Mouse (Mus musculus) ES-E14 (cell line): ENCODE measurements around the gene Spef2. TPM values are rescaled to one million over a fixed set of nuclear protein-coding genes. Genes with fewer than 3 reads are reported as not detected.

Experiments used
- DNase-seq: peaks from one replicate; pipeline ENCODE4 v3.0.0-alpha.2; 2013; ENCODE audit warnings: low read depth, low spot score
- H3K27ac ChIP-seq: 2 replicates; pipeline ENCODE4 v1.5.1; 2012; ENCODE audit warnings: low read depth, mild to moderate bottlenecking, low read length, moderate library complexity, mixed read lengths; ENCODE audit not compliant: poor library complexity, insufficient read depth, severe bottlenecking
- H3K36me3 ChIP-seq: 2 replicates; pipeline ENCODE4 v1.6.1; 2012; ENCODE audit warnings: mild to moderate bottlenecking, low read length, moderate library complexity, mixed read lengths; ENCODE audit not compliant: control insufficient read depth, poor library complexity, insufficient read depth, severe bottlenecking
- H3K4me1 ChIP-seq, 2 experiments: fragments of 150-350 bp in 1 of 2; sonication (generic) in 1 of 2; 2 replicates each; pipeline ENCODE4 v1.6.1; 2012; ENCODE audit warnings: low read length in 2 of 2, mild to moderate bottlenecking in 1 of 2, mixed read lengths in 1 of 2; ENCODE audit not compliant: control insufficient read depth in 2 of 2, insufficient read depth in 2 of 2, poor library complexity in 1 of 2
- H3K4me3 ChIP-seq, 2 experiments: fragments of 150-350 bp in 1 of 2; sonication (generic) in 1 of 2; 2 replicates each; pipeline ENCODE4 v1.5.1; 2012; ENCODE audit warnings: low read length in 2 of 2, low read depth in 1 of 2, mild to moderate bottlenecking in 1 of 2, mixed read lengths in 1 of 2; ENCODE audit not compliant: insufficient read depth in 1 of 2, poor library complexity in 1 of 2, severe bottlenecking in 1 of 2
- H3K9ac ChIP-seq: 2 replicates; pipeline ENCODE4 v1.6.1; 2012; ENCODE audit warnings: low read depth, mild to moderate bottlenecking, low read length, mixed read lengths; ENCODE audit not compliant: poor library complexity, insufficient read depth, severe bottlenecking
- H3K9me3 ChIP-seq: fragments of 150-350 bp; sonication (generic); 2 replicates; pipeline ENCODE4 v1.6.1; 2012; ENCODE audit warnings: low read depth, mild to moderate bottlenecking, low read length; ENCODE audit not compliant: control insufficient read depth, insufficient read depth
- CHD2 ChIP-seq: IDR thresholded peaks from 2 replicates; pipeline ENCODE4 v1.6.1; 2014; ENCODE audit warnings: mild to moderate bottlenecking, low read depth, low read length, inconsistent platforms
- HCFC1 ChIP-seq: IDR thresholded peaks from 2 replicates; pipeline ENCODE4 v1.6.1; 2012; ENCODE audit warnings: low read length, inconsistent platforms, borderline replicate concordance; ENCODE audit not compliant: insufficient read depth
- MAFK ChIP-seq: IDR thresholded peaks from 2 replicates; pipeline ENCODE4 v1.6.1; 2014; ENCODE audit warnings: mild to moderate bottlenecking, low read depth, low read length, inconsistent platforms; ENCODE audit not compliant: insufficient read depth
- ZC3H11A ChIP-seq: IDR thresholded peaks from 2 replicates; pipeline ENCODE4 v1.6.1; 2012; ENCODE audit warnings: low read depth, mild to moderate bottlenecking, inconsistent platforms, low read length, borderline replicate concordance
- ZNF384 ChIP-seq: IDR thresholded peaks from 2 replicates; pipeline ENCODE4 v1.6.1; 2012; ENCODE audit warnings: low read depth, low read length, inconsistent platforms
- in situ Hi-C, 2 experiments: fragments of 600-800 bp; cut with MboI; formaldehyde crosslinking; loops; one replicate each; pipeline ENCODE4 v1.15.1; 2025; ENCODE audit warnings: low sequenced_read_pairs in 2 of 2, inconsistent platforms in 1 of 2; ENCODE audit not compliant: unreplicated experiment in 2 of 2
- total RNA-seq: library from RNA; depleted of rRNA; stranded (reverse); fragments of 300-350 nt; gene quantifications from 2 replicates; pipeline ENCODE4 v1.2.3, GENCODE M21; 2012

Spef2 gene
- total RNA-seq, 1 experiment, result 0.31 TPM

- in situ Hi-C loops, result no loop called here
- TF ChIP-seq ZC3H11A, result no peak
- no peak for TF ChIP-seq MAFK
- no peak for TF ChIP-seq ZNF384
- TF ChIP-seq HCFC1, result no peak
- no peak for TF ChIP-seq CHD2
Measured at GRCm38 (mm10) chr15:9742172-9742571, 6.5 kb downstream of the Spef2 start.

GRCm38 (mm10) chr15:9714574-9715458 is 33.9 kb downstream of the Spef2 start:
- DNase-seq, result no peak
- Histone ChIP-seq H3K4me3 (no peak overlapping the region), H3K27ac (0 out of 2 replicates have a peak overlapping the region, but pooled peaks have one; percentile 12), H3K4me1 (no peaks in the 10 kb centered on the region), H3K9ac (no peak overlapping the region), H3K9me3 (no peaks in the 10 kb centered on the region), H3K36me3 (no peaks in the 10 kb centered on the region)
- TF ChIP-seq MAFK (no peak), ZNF384 (no peak), ZC3H11A (no peak), HCFC1 (no peak), CHD2 (no peak)
- in situ Hi-C loops, result no loop called here

More at GRCm38 (mm10) chr15:9742172-9742571, 6.5 kb downstream of the Spef2 start:
- no peak for DNase-seq
- Histone ChIP-seq H3K9me3 (no peaks in the 10 kb centered on the region), H3K27ac (no peak overlapping the region), H3K4me1 (no peaks in the 10 kb centered on the region), H3K4me3 (no peak overlapping the region), H3K36me3 (no peaks in the 10 kb centered on the region), H3K9ac (no peak overlapping the region)

GRCm38 (mm10) chr15:9713707-9714106 is 35.0 kb downstream of the Spef2 start:
- in situ Hi-C loops, result no loop called here
- Histone ChIP-seq H3K9ac (no peak overlapping the region), H3K36me3 (no peaks in the 10 kb centered on the region), H3K9me3 (no peaks in the 10 kb centered on the region), H3K4me1 (no peaks in the 10 kb centered on the region), H3K4me3 (no peak overlapping the region), H3K27ac (no peak overlapping the region)
- no peak for DNase-seq
- TF ChIP-seq CHD2 (no peak), MAFK (no peak), ZNF384 (no peak), HCFC1 (no peak), ZC3H11A (no peak)

GRCm38 (mm10) chr15:9710330-9710729 is 38.3 kb downstream of the Spef2 start:
- no peaks in the 10 kb centered on the region for H3K9me3 ChIP-seq
- no peak for DNase-seq
- TF ChIP-seq ZC3H11A (no peak), MAFK (no peak), ZNF384 (no peak), HCFC1 (no peak), CHD2 (no peak)
- no peaks in the 10 kb centered on the region for H3K36me3 ChIP-seq
- no peak overlapping the region for H3K9ac ChIP-seq
- in situ Hi-C loops, result no loop called here
- no peak overlapping the region for H3K27ac ChIP-seq
- no peaks in the 10 kb centered on the region for H3K4me1 ChIP-seq
- H3K4me3 ChIP-seq, result no peak overlapping the region
